Mouse (Mus musculus) limb, embryonic 13.5 days (tissue): ENCODE measurements around the gene Vwa8. TPM values are rescaled to one million over a fixed set of nuclear protein-coding genes. Genes with fewer than 3 reads are reported as not detected.

ENCODE experiments used
- ATAC-seq: fragments of 200-750 bp; cut with Nextera tagmentation; 2 replicates; pipeline ENCODE4 v1.8.0; 2017; ENCODE audit warnings: low read depth, moderate number of reproducible peaks, moderate TSS enrichment; ENCODE audit not compliant: low FRiP score
- H3K27ac ChIP-seq: fragments of 300-500 bp; sonication (generic); 2 replicates; pipeline ENCODE4 v1.5.1; 2015; ENCODE audit warnings: inconsistent platforms, mild to moderate bottlenecking, moderate library complexity
- H3K27me3 ChIP-seq: fragments of 300-500 bp; sonication (generic); 2 replicates; pipeline ENCODE4 v1.6.1; 2015; ENCODE audit warnings: mild to moderate bottlenecking, inconsistent platforms
- H3K36me3 ChIP-seq: fragments of 300-500 bp; sonication (generic); 2 replicates; pipeline ENCODE4 v1.6.1; 2015; ENCODE audit warnings: inconsistent platforms, mild to moderate bottlenecking, moderate library complexity
- H3K4me1 ChIP-seq: fragments of 300-500 bp; sonication (generic); 2 replicates; pipeline ENCODE4 v1.6.1; 2015; ENCODE audit warnings: inconsistent platforms
- H3K4me2 ChIP-seq: fragments of 300-500 bp; sonication (generic); replicated peaks from 2 replicates; pipeline ENCODE4 v1.6.1; 2015; ENCODE audit warnings: inconsistent platforms, mild to moderate bottlenecking, moderate library complexity
- H3K4me3 ChIP-seq: fragments of 300-500 bp; sonication (generic); 2 replicates; pipeline ENCODE4 v1.5.1; 2015; ENCODE audit warnings: moderate library complexity, mild to moderate bottlenecking, inconsistent platforms
- H3K9ac ChIP-seq: fragments of 300-500 bp; sonication (generic); 2 replicates; pipeline ENCODE4 v1.6.1; 2015; ENCODE audit warnings: mild to moderate bottlenecking, inconsistent platforms
- H3K9me3 ChIP-seq: fragments of 300-500 bp; sonication (generic); 2 replicates; pipeline ENCODE4 v1.6.1; 2016; ENCODE audit warnings: inconsistent platforms
- WGBS: fragments of 180-500 bp; shearing (Covaris S2); methylation state at CpG from one replicate; pipeline ENCODE4 v1.1.7; 2015; 5-methylcytosine and 5-hydroxymethylcytosine counted together
- polyA plus RNA-seq: library from polyadenylated mRNA; unstranded; fragments of >200 nt; fragmentation: Nextera tagmentation; extraction: Ambion mirVana; gene quantifications from 2 replicates; pipeline ENCODE4 v1.2.1, GENCODE M21; 2015

Gene Vwa8
- polyA plus RNA-seq, result 10.6 and 11.2 TPM in 2 replicates

- H3K27me3 ChIP-seq, result no peaks in the 10 kb centered on the region
- H3K4me1 ChIP-seq, result peaks cover 14% of the 10 kb centered on the region
- no peaks in the 10 kb centered on the region for H3K36me3 ChIP-seq
- H3K4me3 ChIP-seq, result peak within 1 kb of the TSS; percentile 92
- ATAC-seq, result peak; percentile 94
- H3K27ac ChIP-seq, result peak within 1 kb of the TSS; percentile 81
- peak within 1 kb of the TSS; percentile 90 for H3K9ac ChIP-seq
- H3K9me3 ChIP-seq, result no peaks in the 10 kb centered on the region
- 2% methylated on average over 61 of the region's 61 CpGs for WGBS
- peak within 1 kb of the TSS; percentile 74 for H3K4me2 ChIP-seq
These were observed at the start of gene Vwa8 for GRCm38 (mm10) chr14:78848941-78849911. Gene Vwa8 (plus strand): TSS chr14:78849052.

- 85% methylated on average over 2 of the region's 2 CpGs for WGBS
- Histone ChIP-seq H3K4me1 (no peaks in the 10 kb centered on the region), H3K9ac (no peak overlapping the region), H3K4me3 (no peak overlapping the region), H3K9me3 (no peaks in the 10 kb centered on the region), H3K27me3 (no peaks in the 10 kb centered on the region), H3K27ac (no peak overlapping the region), H3K4me2 (no peak overlapping the region), H3K36me3 (no peaks in the 10 kb centered on the region)
- ATAC-seq, result no peak
These were observed 46.5 kb upstream of the Vwa8 start for GRCm38 (mm10) chr14:78802378-78802777.

- no peaks in the 10 kb centered on the region for H3K4me1 ChIP-seq
- H3K27me3 ChIP-seq, result no peaks in the 10 kb centered on the region
- H3K4me3 ChIP-seq, result no peak overlapping the region
- no peak overlapping the region for H3K4me2 ChIP-seq
- H3K9me3 ChIP-seq, result no peaks in the 10 kb centered on the region
- no peaks in the 10 kb centered on the region for H3K36me3 ChIP-seq
- no peak for ATAC-seq
- WGBS, result 86% methylated on average over 6 of the region's 6 CpGs
- H3K27ac ChIP-seq, result no peak overlapping the region
- H3K9ac ChIP-seq, result no peak overlapping the region
These were observed 44.9 kb upstream of the Vwa8 start for GRCm38 (mm10) chr14:78803924-78804323.

GRCm38 (mm10) chr14:78812896-78813295, 36.0 kb upstream of the Vwa8 start:
- Histone ChIP-seq H3K36me3 (no peaks in the 10 kb centered on the region), H3K9ac (no peak overlapping the region), H3K27ac (no peak overlapping the region), H3K4me3 (no peak overlapping the region), H3K9me3 (0 out of 2 replicates have a peak, but pooled peaks cover 3% of the 10 kb centered on the region), H3K4me1 (no peaks in the 10 kb centered on the region), H3K27me3 (no peaks in the 10 kb centered on the region), H3K4me2 (no peak overlapping the region)
- WGBS, result 89% methylated on average over 2 of the region's 2 CpGs
- no peak for ATAC-seq

GRCm38 (mm10) chr14:78816411-78816810, 32.4 kb upstream of the Vwa8 start:
- no peaks in the 10 kb centered on the region for H3K36me3 ChIP-seq
- ATAC-seq, result no peak
- H3K4me2 ChIP-seq, result no peak overlapping the region
- H3K27me3 ChIP-seq, result no peaks in the 10 kb centered on the region
- H3K4me3 ChIP-seq, result no peak overlapping the region
- no peak overlapping the region for H3K27ac ChIP-seq
- no peak overlapping the region for H3K9ac ChIP-seq
- WGBS, result 24% methylated on average over 2 of the region's 3 CpGs
- 0 out of 2 replicates have a peak, but pooled peaks cover 3% of the 10 kb centered on the region for H3K9me3 ChIP-seq
- H3K4me1 ChIP-seq, result no peaks in the 10 kb centered on the region

- Histone ChIP-seq H3K4me1 (no peaks in the 10 kb centered on the region), H3K9ac (no peak overlapping the region), H3K9me3 (0 out of 2 replicates have a peak, but pooled peaks cover 3% of the 10 kb centered on the region), H3K4me3 (no peak overlapping the region), H3K27me3 (no peaks in the 10 kb centered on the region), H3K27ac (no peak overlapping the region), H3K36me3 (no peaks in the 10 kb centered on the region), H3K4me2 (no peak overlapping the region)
- no peak for ATAC-seq
- WGBS, result 80% methylated on average over 3 of the region's 3 CpGs
These were observed 31.2 kb upstream of the Vwa8 start for GRCm38 (mm10) chr14:78817651-78818050.

GRCm38 (mm10) chr14:78818406-78818805, 30.4 kb upstream of the Vwa8 start:
- H3K9ac ChIP-seq, result no peak overlapping the region
- H3K4me3 ChIP-seq, result no peak overlapping the region
- 0 out of 2 replicates have a peak, but pooled peaks cover 3% of the 10 kb centered on the region for H3K9me3 ChIP-seq
- H3K4me1 ChIP-seq, result no peaks in the 10 kb centered on the region
- 81% methylated on average over 3 of the region's 3 CpGs for WGBS
- no peaks in the 10 kb centered on the region for H3K36me3 ChIP-seq
- H3K27ac ChIP-seq, result no peak overlapping the region
- ATAC-seq, result no peak
- H3K27me3 ChIP-seq, result no peaks in the 10 kb centered on the region
- H3K4me2 ChIP-seq, result no peak overlapping the region

- H3K27ac ChIP-seq, result no peak overlapping the region
- H3K9ac ChIP-seq, result no peak overlapping the region
- 83% methylated on average over 4 of the region's 4 CpGs for WGBS
- H3K9me3 ChIP-seq, result no peaks in the 10 kb centered on the region
- no peaks in the 10 kb centered on the region for H3K27me3 ChIP-seq
- ATAC-seq, result no peak
- no peak overlapping the region for H3K4me3 ChIP-seq
- no peaks in the 10 kb centered on the region for H3K4me1 ChIP-seq
- H3K36me3 ChIP-seq, result no peaks in the 10 kb centered on the region
- H3K4me2 ChIP-seq, result no peak overlapping the region
These were observed 24.8 kb upstream of the Vwa8 start for GRCm38 (mm10) chr14:78824013-78824412.

DNA sequence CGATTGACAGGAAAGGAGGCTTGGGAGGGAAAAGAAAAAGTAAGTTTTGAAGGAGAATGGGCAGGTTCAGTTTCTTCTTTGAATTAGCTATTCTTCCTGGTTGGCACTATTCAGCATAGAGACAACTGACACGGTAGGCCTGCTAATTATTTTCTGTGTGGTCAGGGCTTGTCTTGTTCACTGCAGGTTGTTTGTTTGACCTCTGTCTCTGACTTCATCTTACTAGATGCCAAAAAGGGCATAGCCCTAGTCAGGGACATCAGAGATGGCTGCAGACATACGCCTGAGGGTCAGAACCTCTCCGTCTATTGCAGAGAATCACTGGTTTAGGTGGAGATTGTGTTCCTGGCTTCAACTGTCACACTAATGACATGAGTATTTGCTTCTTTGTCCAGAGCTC, 24.3 kb upstream of the Vwa8 start:
- no peak overlapping the region for H3K4me3 ChIP-seq
- no peak overlapping the region for H3K4me2 ChIP-seq
- WGBS, result 77% methylated on average over 4 of the region's 4 CpGs
- ATAC-seq, result no peak
- H3K36me3 ChIP-seq, result no peaks in the 10 kb centered on the region
- H3K9ac ChIP-seq, result no peak overlapping the region
- H3K4me1 ChIP-seq, result no peaks in the 10 kb centered on the region
- no peak overlapping the region for H3K27ac ChIP-seq
- no peaks in the 10 kb centered on the region for H3K27me3 ChIP-seq
- no peaks in the 10 kb centered on the region for H3K9me3 ChIP-seq

GRCm38 (mm10) chr14:78831158-78831557, 17.7 kb upstream of the Vwa8 start:
- H3K9ac ChIP-seq, result no peak overlapping the region
- no peaks in the 10 kb centered on the region for H3K27me3 ChIP-seq
- 90% methylated on average over 4 of the region's 4 CpGs for WGBS
- H3K4me1 ChIP-seq, result no peaks in the 10 kb centered on the region
- ATAC-seq, result no peak
- no peaks in the 10 kb centered on the region for H3K36me3 ChIP-seq
- H3K27ac ChIP-seq, result no peak overlapping the region
- H3K4me2 ChIP-seq, result no peak overlapping the region
- H3K9me3 ChIP-seq, result no peaks in the 10 kb centered on the region
- no peak overlapping the region for H3K4me3 ChIP-seq

- Histone ChIP-seq H3K4me3 (no peak overlapping the region), H3K4me2 (no peak overlapping the region)
These were observed 904 bp upstream of the Vwa8 start for GRCm38 (mm10) chr14:78847948-78848347.

DNA sequence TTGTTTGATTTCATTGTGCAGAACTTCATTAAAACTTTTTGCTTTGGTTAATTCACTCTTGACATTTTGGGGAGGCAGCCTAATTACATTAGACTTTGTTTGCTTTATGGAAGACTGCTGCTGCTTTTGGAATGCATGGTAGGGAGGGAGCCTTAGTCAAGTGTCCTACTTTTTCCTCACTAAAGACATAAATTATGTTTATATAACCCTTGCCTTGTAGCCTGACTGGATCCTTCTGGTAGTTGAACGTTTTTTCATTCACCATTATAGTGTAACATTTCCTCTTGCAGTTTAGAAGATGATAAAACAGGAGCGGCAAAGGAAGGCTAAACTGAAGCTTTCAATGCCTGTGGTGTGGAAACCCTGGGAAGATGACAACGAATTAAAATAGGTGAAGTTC, 375 bp upstream of the Vwa8 start:
- Histone ChIP-seq H3K9me3 (no peaks in the 10 kb centered on the region), H3K4me3 (peak overlapping the region; percentile 92), H3K9ac (peak overlapping the region; percentile 90), H3K27me3 (no peaks in the 10 kb centered on the region), H3K4me1 (peaks cover 14% of the 10 kb centered on the region), H3K4me2 (peak overlapping the region; percentile 74), H3K36me3 (no peaks in the 10 kb centered on the region), H3K27ac (peak overlapping the region; percentile 81)
- no peak for ATAC-seq
- WGBS, result 6% methylated on average over 3 of the region's 3 CpGs

More at GRCm38 (mm10) chr14:78847948-78848347, 904 bp upstream of the Vwa8 start:
- 83% methylated on average over 1 of the region's 1 CpGs for WGBS
- Histone ChIP-seq H3K27me3 (no peaks in the 10 kb centered on the region), H3K4me1 (peaks cover 14% of the 10 kb centered on the region), H3K36me3 (no peaks in the 10 kb centered on the region), H3K9me3 (no peaks in the 10 kb centered on the region), H3K9ac (no peak overlapping the region), H3K27ac (no peak overlapping the region)
- no peak for ATAC-seq
